Mouse (Mus musculus): ENCODE measurements around the gene Phrf1. TPM values are rescaled to one million over a fixed set of nuclear protein-coding genes. Genes with fewer than 3 reads are reported as not detected.

Phrf1 gene
- polyA plus RNA-seq, 1 experiment from 2014 or later, result 37.2 TPM

- Histone ChIP-seq H3K4me3 (replicated peaks; ENCODE audit: low read depth, low read length) (peak overlapping the region; percentile 93), H3K27me3 (ENCODE audit: insufficient read depth, low read length) (no peaks in the 10 kb centered on the region), H3K9ac (ENCODE audit: low read depth, low read length) (peak overlapping the region; percentile 92), H3K36me3 (ENCODE audit: insufficient read depth, low read length) (peaks cover 17% of the 10 kb centered on the region), H3K27ac (peak overlapping the region; percentile 85), H3K9me3 (replicated peaks; ENCODE audit: low read length) (no peaks in the 10 kb centered on the region), H3K4me1 (replicated peaks; ENCODE audit: insufficient read depth, low read length) (peaks cover 7% of the 10 kb centered on the region; the same call in 1 of the 2 replicates), H3K4me2 (ENCODE audit: low read length) (peak overlapping the region; percentile 86)
- no peak for TF ChIP-seq CTCF (IDR thresholded peaks at IDR 0.05; ENCODE audit: low read depth)
- WGBS, result 22% methylated on average over 12 of the region's 12 CpGs
- ATAC-seq (replicated peaks; ENCODE audit: low FRiP score, low read depth) (no peak), DNase-seq (ENCODE audit: low spot score) (no peak)
Measured at GRCm38 (mm10) chr7:141192776-141193347, 35.7 kb upstream of the Phrf1 start.

GRCm38 (mm10) chr7:141193348-141193856 lies 35.2 kb upstream of the Phrf1 start:
- peak overlapping the region; percentile 92 for H3K9ac ChIP-seq (ENCODE audit: low read depth, low read length)
- peaks cover 17% of the 10 kb centered on the region for H3K36me3 ChIP-seq (ENCODE audit: insufficient read depth, low read length)
- WGBS, result under 1% methylated on average over 40 of the region's 43 CpGs
- H3K4me3 ChIP-seq (replicated peaks; ENCODE audit: low read depth, low read length), result peak overlapping the region; percentile 93
- H3K4me1 ChIP-seq (replicated peaks; ENCODE audit: insufficient read depth, low read length), result peaks cover 7% of the 10 kb centered on the region; the same call in 1 of the 2 replicates
- H3K27ac ChIP-seq, result peak overlapping the region; percentile 85
- no peaks in the 10 kb centered on the region for H3K9me3 ChIP-seq (replicated peaks; ENCODE audit: low read length)
- ATAC-seq (replicated peaks; ENCODE audit: low FRiP score, low read depth) (peak; percentile 16; the same call in 1 of the 2 replicates), DNase-seq (ENCODE audit: low spot score) (no peak)
- TF ChIP-seq CTCF (IDR thresholded peaks at IDR 0.05; ENCODE audit: low read depth), result no peak
- no peaks in the 10 kb centered on the region for H3K27me3 ChIP-seq (ENCODE audit: insufficient read depth, low read length)
- peak overlapping the region; percentile 86 for H3K4me2 ChIP-seq (ENCODE audit: low read length)

GRCm38 (mm10) chr7:141193948-141194347 lies 34.6 kb upstream of the Phrf1 start, which contains the start of the genes Hras and Lrrc56:
Gene Hras (minus strand): TSS chr7:141194005.
Gene Lrrc56 (plus strand): TSS chr7:141194157.
- Histone ChIP-seq H3K4me3 (replicated peaks; ENCODE audit: low read depth, low read length) (peak within 1 kb of the TSS; percentile 93), H3K9me3 (replicated peaks; ENCODE audit: low read length) (no peaks in the 10 kb centered on the region), H3K9ac (ENCODE audit: low read depth, low read length) (peak within 1 kb of the TSS; percentile 92), H3K36me3 (ENCODE audit: insufficient read depth, low read length) (peaks cover 17% of the 10 kb centered on the region), H3K4me1 (replicated peaks; ENCODE audit: insufficient read depth, low read length) (peaks cover 7% of the 10 kb centered on the region; the same call in 1 of the 2 replicates), H3K27me3 (ENCODE audit: insufficient read depth, low read length) (no peaks in the 10 kb centered on the region), H3K4me2 (ENCODE audit: low read length) (peak within 1 kb of the TSS; percentile 86), H3K27ac (peak within 1 kb of the TSS; percentile 85)
- 0% methylated on average over 35 of the region's 39 CpGs for WGBS
- no peak for TF ChIP-seq CTCF (IDR thresholded peaks at IDR 0.05; ENCODE audit: low read depth)
- DNase-seq (ENCODE audit: low spot score) (peak; percentile 98), ATAC-seq (replicated peaks; ENCODE audit: low FRiP score, low read depth) (peak; percentile 93)

- peaks cover 15% of the 10 kb centered on the region for H3K36me3 ChIP-seq (ENCODE audit: insufficient read depth, low read length)
- H3K4me2 ChIP-seq (ENCODE audit: low read length), result peak overlapping the region; percentile 86
- no peak for DNase-seq (ENCODE audit: low spot score)
- H3K9ac ChIP-seq (ENCODE audit: low read depth, low read length), result peak overlapping the region; percentile 43
- no peak for TF ChIP-seq CTCF (IDR thresholded peaks at IDR 0.05; ENCODE audit: low read depth)
- peak overlapping the region; percentile 81 for H3K27ac ChIP-seq
- under 1% methylated on average over 23 of the region's 23 CpGs for WGBS
- H3K9me3 ChIP-seq (replicated peaks; ENCODE audit: low read length), result no peaks in the 10 kb centered on the region
- ATAC-seq (replicated peaks; ENCODE audit: low FRiP score, low read depth), result no peak
- H3K27me3 ChIP-seq (ENCODE audit: insufficient read depth, low read length), result no peaks in the 10 kb centered on the region
- H3K4me3 ChIP-seq (replicated peaks; ENCODE audit: low read depth, low read length), result peak overlapping the region; percentile 93
- H3K4me1 ChIP-seq (replicated peaks; ENCODE audit: insufficient read depth, low read length), result peaks cover 7% of the 10 kb centered on the region; the same call in 1 of the 2 replicates
Measured at GRCm38 (mm10) chr7:141194409-141194808, 34.2 kb upstream of the Phrf1 start.

GRCm38 (mm10) chr7:141194830-141195229 lies 33.8 kb upstream of the Phrf1 start:
- WGBS, result under 1% methylated on average over 28 of the region's 28 CpGs

DNA sequence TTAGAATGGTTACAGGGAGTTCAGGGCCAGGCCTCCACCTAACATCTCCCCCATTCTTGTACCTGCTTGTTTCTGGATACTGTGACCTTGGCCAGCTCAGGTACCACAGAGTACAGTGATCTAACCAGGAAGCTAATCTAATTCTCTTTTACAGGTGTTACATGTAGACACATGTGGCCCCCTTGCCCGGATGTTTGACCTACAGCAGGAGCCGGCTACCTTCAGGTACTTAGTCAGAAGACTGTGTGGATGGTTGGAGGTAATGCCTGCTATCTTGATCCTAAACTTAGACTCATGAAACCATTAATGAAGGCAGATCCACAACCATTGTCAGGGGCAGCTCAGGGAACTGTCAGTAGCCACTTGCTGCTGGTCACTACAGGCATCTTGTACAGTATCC lies 32.8 kb upstream of the Phrf1 start:
- H3K4me1 ChIP-seq (replicated peaks; ENCODE audit: insufficient read depth, low read length), result peaks cover 7% of the 10 kb centered on the region; the same call in 1 of the 2 replicates
- no peak for TF ChIP-seq CTCF (IDR thresholded peaks at IDR 0.05; ENCODE audit: low read depth)
- ATAC-seq (replicated peaks; ENCODE audit: low FRiP score, low read depth), result no peak
- WGBS, result 86% methylated on average over 2 of the region's 2 CpGs
- H3K9ac ChIP-seq (ENCODE audit: low read depth, low read length), result 0 out of 2 replicates have a peak overlapping the region, but pooled peaks have one; percentile 5
- no peak overlapping the region for H3K4me3 ChIP-seq (replicated peaks; ENCODE audit: low read depth, low read length)
- no peak overlapping the region for H3K27ac ChIP-seq
- no peak for DNase-seq (ENCODE audit: low spot score)
- H3K36me3 ChIP-seq (ENCODE audit: insufficient read depth, low read length), result 0 out of 2 replicates have a peak, but pooled peaks cover 6% of the 10 kb centered on the region
- H3K27me3 ChIP-seq (ENCODE audit: insufficient read depth, low read length), result no peaks in the 10 kb centered on the region
- H3K4me2 ChIP-seq (ENCODE audit: low read length), result peak overlapping the region; percentile 86; the same call in 1 of the 2 replicates
- no peaks in the 10 kb centered on the region for H3K9me3 ChIP-seq (replicated peaks; ENCODE audit: low read length)

More at GRCm38 (mm10) chr7:141194830-141195229, 33.8 kb upstream of the Phrf1 start:
- Histone ChIP-seq H3K4me1 (replicated peaks; ENCODE audit: insufficient read depth, low read length) (peaks cover 7% of the 10 kb centered on the region; the same call in 1 of the 2 replicates), H3K9ac (ENCODE audit: low read depth, low read length) (peak overlapping the region; percentile 43; the same call in 1 of the 2 replicates), H3K36me3 (ENCODE audit: insufficient read depth, low read length) (peaks cover 11% of the 10 kb centered on the region; the same call in 1 of the 2 replicates), H3K4me2 (ENCODE audit: low read length) (peak overlapping the region; percentile 86), H3K4me3 (replicated peaks; ENCODE audit: low read depth, low read length) (peak overlapping the region; percentile 93), H3K27me3 (ENCODE audit: insufficient read depth, low read length) (no peaks in the 10 kb centered on the region), H3K27ac (peak overlapping the region; percentile 81), H3K9me3 (replicated peaks; ENCODE audit: low read length) (no peaks in the 10 kb centered on the region)
- DNase-seq (ENCODE audit: low spot score), result peak; percentile 92
- no peak for TF ChIP-seq CTCF (IDR thresholded peaks at IDR 0.05; ENCODE audit: low read depth)
- peak; percentile 12 for ATAC-seq (replicated peaks; ENCODE audit: low FRiP score, low read depth)

All from kidney, postnatal 0 days (tissue).